Mouse (Mus musculus) heart, postnatal 0 days (tissue): ENCODE data around the gene Anp32e. TPM values are rescaled to one million over a fixed set of nuclear protein-coding genes. Genes with fewer than 3 reads are reported as not detected.

ENCODE experiments used
- ATAC-seq: fragments of 200-750 bp; cut with Nextera tagmentation; 2 replicates; pipeline ENCODE4 v1.8.0; 2017; ENCODE audit warnings: low read depth, moderate number of reproducible peaks, moderate library complexity; ENCODE audit not compliant: insufficient read depth
- DNase-seq: peaks from one replicate; pipeline ENCODE4 v3.0.0-alpha.2; 2016; ENCODE audit warnings: low spot score
- H3K27ac ChIP-seq: fragments of 300-500 bp; sonication (generic); 2 replicates; pipeline ENCODE4 v1.5.1; 2014; ENCODE audit warnings: low read depth, mild to moderate bottlenecking
- H3K27me3 ChIP-seq: fragments of 300-500 bp; sonication (generic); 2 replicates; pipeline ENCODE4 v1.6.1; 2014; ENCODE audit warnings: low read length, mixed read lengths; ENCODE audit not compliant: control insufficient read depth, insufficient read depth
- H3K36me3 ChIP-seq: fragments of 300-500 bp; sonication (generic); replicated peaks from 2 replicates; pipeline ENCODE4 v1.6.1; 2014; ENCODE audit warnings: low read length, mixed read lengths; ENCODE audit not compliant: control insufficient read depth, insufficient read depth
- H3K4me1 ChIP-seq: fragments of 300-500 bp; sonication (generic); 2 replicates; pipeline ENCODE4 v1.6.1; 2014; ENCODE audit warnings: antibody characterized with exemption; ENCODE audit not compliant: control insufficient read depth, insufficient read depth
- H3K4me2 ChIP-seq: fragments of 300-500 bp; sonication (generic); 2 replicates; pipeline ENCODE4 v1.6.1; 2014; ENCODE audit warnings: low read depth, mild to moderate bottlenecking, low read length, moderate library complexity
- H3K4me3 ChIP-seq: fragments of 300-500 bp; sonication (generic); 2 replicates; pipeline ENCODE4 v1.5.1; 2014; ENCODE audit warnings: low read depth, low read length
- H3K9ac ChIP-seq: fragments of 300-500 bp; sonication (generic); replicated peaks from 2 replicates; pipeline ENCODE4 v1.6.1; 2014; ENCODE audit warnings: low read depth, low read length, mixed read lengths
- H3K9me3 ChIP-seq: fragments of 300-500 bp; sonication (generic); replicated peaks from 2 replicates; pipeline ENCODE4 v1.6.1; 2016; ENCODE audit warnings: low read length; ENCODE audit not compliant: control insufficient read depth
- CTCF ChIP-seq: IDR thresholded peaks from 2 replicates; pipeline ENCODE4 v1.5.1; 2016; ENCODE audit warnings: antibody characterized with exemption, control low read depth, low read depth
- EP300 ChIP-seq: IDR thresholded peaks from 2 replicates; pipeline ENCODE4 v1.6.1; 2016; ENCODE audit warnings: antibody characterized with exemption, low read depth
- WGBS: fragments of 180-500 bp; shearing (Covaris S2); extraction: QIAGEN DNeasy Blood & Tissue Kit; methylation state at CpG from one replicate; pipeline ENCODE4 v1.1.7; 2014; 5-methylcytosine and 5-hydroxymethylcytosine counted together
- polyA plus RNA-seq: library from polyadenylated mRNA; unstranded; fragments of >200 nt; fragmentation: Nextera tagmentation; extraction: Ambion mirVana; gene quantifications from 2 replicates; pipeline ENCODE4 v1.2.1, GENCODE M21; 2015
- total RNA-seq: library from RNA; depleted of rRNA; stranded (reverse); fragments of >200 nt; gene quantifications from 2 replicates; pipeline ENCODE4 v1.2.3, GENCODE M21; 2014; ENCODE audit warnings: low replicate concordance

Gene Anp32e
- total and polyA plus RNA-seq, 2 experiments from 2014 or later = 25.9 to 118 TPM

GRCm38 (mm10) chr3:95982129-95982528 lies 53.1 kb downstream of the Anp32e start:
- DNase-seq (no peak), ATAC-seq (no peak)
- H3K36me3 ChIP-seq = no peaks in the 10 kb centered on the region
- no peak overlapping the region for H3K9ac ChIP-seq
- no peaks in the 10 kb centered on the region for H3K9me3 ChIP-seq
- H3K27ac ChIP-seq = no peak overlapping the region
- 87% methylated on average over 4 of the region's 4 CpGs for WGBS
- no peak overlapping the region for H3K4me2 ChIP-seq
- H3K4me1 ChIP-seq = peaks cover 25% of the 10 kb centered on the region
- H3K4me3 ChIP-seq = no peak overlapping the region
- TF ChIP-seq EP300 (no peak), CTCF (no peak)
- H3K27me3 ChIP-seq = no peaks in the 10 kb centered on the region

DNA sequence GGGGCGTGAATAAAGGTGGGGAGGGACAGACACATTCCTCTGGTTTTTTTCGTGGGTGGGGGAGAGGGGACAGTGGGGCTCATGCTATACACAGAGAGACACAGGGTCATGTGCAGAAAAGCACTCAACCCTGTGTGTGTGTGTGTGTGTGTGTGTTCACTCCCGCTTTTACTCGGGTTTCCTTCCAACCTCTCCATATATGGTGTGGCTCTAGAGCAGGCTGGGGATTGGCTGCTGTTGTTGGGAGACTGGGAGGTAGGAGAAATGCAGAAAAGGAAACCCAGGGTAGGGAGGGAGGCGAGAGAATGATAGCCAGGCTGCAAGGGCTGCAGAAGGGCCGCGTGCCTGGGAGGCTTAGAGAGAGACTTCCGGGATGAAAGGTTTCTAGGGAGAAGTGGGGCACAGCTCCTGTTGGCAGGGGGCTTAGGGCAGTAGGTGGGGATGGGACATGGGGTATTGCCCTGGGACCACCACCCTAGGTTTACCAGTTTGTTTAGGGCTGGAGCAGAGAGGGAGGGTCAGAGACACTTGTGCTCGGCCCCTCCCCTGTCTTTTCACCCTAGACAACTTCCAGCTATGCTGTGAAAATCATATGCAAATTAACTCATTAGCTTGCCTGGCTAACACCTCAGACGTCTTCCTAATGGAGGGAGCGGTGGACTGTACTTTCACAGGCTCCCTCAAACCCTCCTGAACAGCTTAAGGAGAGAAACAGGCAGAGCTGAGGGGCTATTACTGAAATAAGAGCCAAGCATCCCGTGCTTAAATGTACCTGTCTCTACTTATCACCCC lies 56.4 kb downstream of the Anp32e start:
- Histone ChIP-seq H3K27me3 (no peaks in the 10 kb centered on the region), H3K4me3 (peak overlapping the region; percentile 18), H3K27ac (peak overlapping the region; percentile 96), H3K4me1 (peaks cover 31% of the 10 kb centered on the region), H3K4me2 (peak overlapping the region; percentile 48), H3K9ac (peak overlapping the region; percentile 53), H3K36me3 (peaks cover 26% of the 10 kb centered on the region), H3K9me3 (no peaks in the 10 kb centered on the region)
- ATAC-seq (peak; percentile 91), DNase-seq (peak; percentile 93)
- TF ChIP-seq CTCF = no peak
- peak; percentile 67; the same call in 1 of the 2 replicates for TF ChIP-seq EP300
- 3% methylated on average over 12 of the region's 12 CpGs for WGBS

GRCm38 (mm10) chr3:95986001-95986622 lies 57.1 kb downstream of the Anp32e start:
- no peaks in the 10 kb centered on the region for H3K9me3 ChIP-seq
- peak overlapping the region; percentile 18 for H3K4me3 ChIP-seq
- peak; percentile 63 for DNase-seq
- peak overlapping the region; percentile 53 for H3K9ac ChIP-seq
- H3K4me1 ChIP-seq = peaks cover 37% of the 10 kb centered on the region
- ATAC-seq = peak; percentile 36
- TF ChIP-seq CTCF = no peak
- no peak; the same call in 1 of the 2 replicates for TF ChIP-seq EP300
- peaks cover 33% of the 10 kb centered on the region for H3K36me3 ChIP-seq
- peak overlapping the region; percentile 96 for H3K27ac ChIP-seq
- WGBS = 6% methylated on average over 21 of the region's 21 CpGs
- H3K27me3 ChIP-seq = no peaks in the 10 kb centered on the region
- peak overlapping the region; percentile 48 for H3K4me2 ChIP-seq

- H3K4me2 ChIP-seq = no peak overlapping the region
- H3K4me3 ChIP-seq = no peak overlapping the region
- peak overlapping the region; percentile 96 for H3K27ac ChIP-seq
- no peak for ATAC-seq
- 0 out of 2 replicates have a peak overlapping the region, but pooled peaks have one; percentile 2 for H3K9ac ChIP-seq
- peaks cover 42% of the 10 kb centered on the region for H3K4me1 ChIP-seq
- DNase-seq = no peak
- H3K9me3 ChIP-seq = no peaks in the 10 kb centered on the region
- no peak for TF ChIP-seq CTCF
- H3K36me3 ChIP-seq = peaks cover 41% of the 10 kb centered on the region
- H3K27me3 ChIP-seq = no peaks in the 10 kb centered on the region
- 58% methylated on average over 4 of the region's 4 CpGs for WGBS
Measured at GRCm38 (mm10) chr3:95986984-95987383, 57.9 kb downstream of the Anp32e start.

DNA sequence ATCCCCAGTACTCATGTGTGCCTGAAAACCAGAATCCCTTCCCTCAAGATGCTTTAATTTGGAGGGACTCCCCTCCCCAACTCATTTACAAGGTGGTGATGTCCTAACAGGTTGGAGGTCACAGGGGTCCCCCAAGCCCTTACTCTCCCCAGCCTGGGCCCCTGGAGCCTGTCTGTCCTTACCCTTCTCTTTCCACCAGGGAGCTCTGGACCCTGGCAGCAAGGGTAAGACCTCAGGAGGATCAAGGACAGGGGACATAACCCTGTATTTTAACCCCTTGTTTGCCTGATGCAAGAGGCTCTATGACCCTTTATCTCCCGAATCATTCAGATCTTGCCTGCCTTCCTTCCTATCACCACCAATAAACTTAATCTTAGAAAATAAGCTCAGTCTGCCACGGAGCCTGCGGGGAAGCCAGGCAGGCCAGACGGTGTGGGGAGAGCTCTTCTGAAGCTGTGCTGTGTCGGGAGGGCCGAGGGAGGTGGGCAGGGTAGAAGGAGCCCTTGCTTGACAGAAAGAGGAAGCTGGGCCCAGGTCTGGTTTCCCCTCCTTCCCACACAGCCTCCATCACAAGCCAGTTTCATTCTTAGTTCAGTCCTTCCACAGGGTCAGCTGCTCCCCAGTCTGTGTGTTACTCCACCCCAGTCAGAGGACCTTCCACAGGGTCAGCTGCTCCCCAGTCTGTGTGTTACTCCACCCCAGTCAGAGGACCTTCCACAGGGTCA lies 58.5 kb downstream of the Anp32e start:
- Histone ChIP-seq H3K36me3 (peaks cover 45% of the 10 kb centered on the region), H3K4me1 (peaks cover 47% of the 10 kb centered on the region)
- ATAC-seq = no peak

More for the DNA sequence above, 58.5 kb downstream of the Anp32e start:
- no peak for DNase-seq
- no peaks in the 10 kb centered on the region for H3K9me3 ChIP-seq
- WGBS = 65% methylated on average over 6 of the region's 6 CpGs
- TF ChIP-seq EP300 (no peak), CTCF (no peak)
- peak overlapping the region; percentile 96 for H3K27ac ChIP-seq
- H3K4me3 ChIP-seq = no peak overlapping the region
- no peak overlapping the region for H3K4me2 ChIP-seq
- H3K27me3 ChIP-seq = no peaks in the 10 kb centered on the region
- 0 out of 2 replicates have a peak overlapping the region, but pooled peaks have one; percentile 2 for H3K9ac ChIP-seq
